Mouse (Mus musculus) testis, adult 2 months (tissue): ENCODE data around the gene Efcab3. TPM values are rescaled to one million over a fixed set of nuclear protein-coding genes. Genes with fewer than 3 reads are reported as not detected.
"Not testable (repeated sequence)": the region's sequence is repeated elsewhere in the genome, so short reads cannot be mapped to it uniquely, and the experiment has no call there.

Experiments
- H3K27ac ChIP-seq: fragments of 200-500 bp; 2 replicates; pipeline ENCODE4 v1.5.1; 2012; ENCODE audit warnings: low read depth, low read length; ENCODE audit not compliant: control insufficient read depth, insufficient read depth
- H3K27me3 ChIP-seq: fragments of 200-500 bp; 2 replicates; pipeline ENCODE4 v1.6.1; 2012; ENCODE audit warnings: mild to moderate bottlenecking, low read length, moderate library complexity; ENCODE audit not compliant: control insufficient read depth, insufficient read depth
- H3K36me3 ChIP-seq: fragments of 200-500 bp; 2 replicates; pipeline ENCODE4 v1.6.1; 2012; ENCODE audit warnings: mild to moderate bottlenecking, low read length; ENCODE audit not compliant: control insufficient read depth, insufficient read depth
- H3K4me1 ChIP-seq: fragments of 200-500 bp; 2 replicates; pipeline ENCODE4 v1.6.1; 2012; ENCODE audit warnings: low read length; ENCODE audit not compliant: control insufficient read depth, insufficient read depth
- H3K4me3 ChIP-seq: fragments of 200-500 bp; 2 replicates; pipeline ENCODE4 v1.5.1; 2012; ENCODE audit warnings: low read depth, mild to moderate bottlenecking, low read length, moderate library complexity, mixed read lengths; ENCODE audit not compliant: control insufficient read depth
- CTCF ChIP-seq: fragments of 200-500 bp; IDR thresholded peaks from 2 replicates; pipeline ENCODE4 v1.5.1; 2012; ENCODE audit warnings: low read depth, mild to moderate bottlenecking, inconsistent platforms, low read length, moderate library complexity; ENCODE audit not compliant: control insufficient read depth, insufficient read depth, insufficient replicate concordance
- POLR2A ChIP-seq: fragments of 200-500 bp; IDR thresholded peaks from 2 replicates; pipeline ENCODE4 v1.6.1; 2012; ENCODE audit warnings: low read depth, mild to moderate bottlenecking, inconsistent platforms, low read length, moderate library complexity; ENCODE audit not compliant: control insufficient read depth
- polyA plus RNA-seq: library from polyadenylated mRNA; depleted of rRNA; stranded (reverse); fragments of >200 nt; gene quantifications from 2 replicates; pipeline ENCODE4 v1.2.3, GENCODE M21; 2012

Gene Efcab3
- polyA plus RNA-seq, 1 experiment, result 148 TPM

GRCm38 (mm10) chr11:105117814-105118213 lies 54.4 kb downstream of the Efcab3 start:
- no peak overlapping the region for H3K27ac ChIP-seq
- no peaks in the 10 kb centered on the region for H3K36me3 ChIP-seq
- H3K4me1 ChIP-seq, result peaks cover 3% of the 10 kb centered on the region; the same call in 1 of the 2 replicates
- no peaks in the 10 kb centered on the region for H3K27me3 ChIP-seq
- TF ChIP-seq CTCF (no peak), POLR2A (no peak)
- H3K4me3 ChIP-seq, result no peak overlapping the region

DNA sequence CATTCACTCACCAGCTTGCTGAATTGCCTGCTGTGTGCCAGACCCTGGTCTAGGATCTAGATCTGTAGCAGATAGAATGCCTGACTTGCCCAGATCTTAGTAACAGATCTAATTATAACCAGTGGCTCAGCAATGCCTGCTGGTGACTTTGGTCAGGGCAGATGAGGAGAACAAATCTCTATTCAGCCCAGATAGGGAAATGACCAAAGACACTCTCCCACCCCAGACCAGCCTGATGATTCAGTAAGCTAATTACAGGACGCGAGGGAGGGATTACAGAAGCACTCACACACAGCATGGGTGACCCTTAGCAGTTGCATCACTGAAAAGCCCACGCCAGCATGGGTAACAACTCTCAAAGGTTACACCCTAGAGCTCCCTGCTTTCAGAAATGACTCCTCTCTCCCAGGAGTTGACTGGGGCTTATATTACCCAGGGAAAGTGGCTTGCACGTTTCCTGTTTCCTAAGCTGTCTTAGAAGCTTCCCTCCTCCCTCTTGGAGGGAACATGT lies 57.2 kb downstream of the Efcab3 start:
- TF ChIP-seq CTCF (no peak), POLR2A (no peak)
- no peaks in the 10 kb centered on the region for H3K36me3 ChIP-seq
- H3K4me1 ChIP-seq, result no peaks in the 10 kb centered on the region
- no peak overlapping the region for H3K4me3 ChIP-seq
- no peaks in the 10 kb centered on the region for H3K27me3 ChIP-seq
- H3K27ac ChIP-seq, result no peak overlapping the region

GRCm38 (mm10) chr11:105121792-105122191 lies 58.4 kb downstream of the Efcab3 start:
- not testable (repeated sequence) for H3K36me3 ChIP-seq, H3K27ac ChIP-seq, H3K4me1 ChIP-seq, H3K27me3 ChIP-seq, H3K4me3 ChIP-seq

DNA sequence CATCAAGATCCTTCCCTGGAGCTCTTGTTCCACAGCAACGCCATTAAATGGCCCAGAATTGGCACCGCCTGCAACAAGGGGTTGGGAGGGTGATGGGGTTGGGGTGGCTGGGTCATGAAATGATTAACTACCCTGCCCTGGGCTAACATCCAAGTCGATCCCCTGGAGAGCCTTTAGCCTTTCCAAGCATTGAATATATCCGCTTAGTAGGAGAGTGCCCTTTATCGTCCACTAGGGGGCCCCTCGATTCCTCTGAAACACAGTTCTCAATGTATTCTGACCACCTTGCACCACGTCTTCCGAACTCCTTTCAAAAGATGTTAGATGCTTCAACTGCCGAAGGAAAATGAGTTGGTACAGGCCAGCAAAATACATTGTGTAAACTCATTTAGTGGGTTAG lies 60.6 kb downstream of the Efcab3 start:
- peaks cover 5% of the 10 kb centered on the region for H3K4me1 ChIP-seq
- H3K36me3 ChIP-seq, result no peaks in the 10 kb centered on the region
- TF ChIP-seq CTCF, result no peak
- TF ChIP-seq POLR2A, result no peak
- H3K27me3 ChIP-seq, result no peaks in the 10 kb centered on the region
- no peak overlapping the region for H3K4me3 ChIP-seq
- no peak overlapping the region for H3K27ac ChIP-seq

DNA sequence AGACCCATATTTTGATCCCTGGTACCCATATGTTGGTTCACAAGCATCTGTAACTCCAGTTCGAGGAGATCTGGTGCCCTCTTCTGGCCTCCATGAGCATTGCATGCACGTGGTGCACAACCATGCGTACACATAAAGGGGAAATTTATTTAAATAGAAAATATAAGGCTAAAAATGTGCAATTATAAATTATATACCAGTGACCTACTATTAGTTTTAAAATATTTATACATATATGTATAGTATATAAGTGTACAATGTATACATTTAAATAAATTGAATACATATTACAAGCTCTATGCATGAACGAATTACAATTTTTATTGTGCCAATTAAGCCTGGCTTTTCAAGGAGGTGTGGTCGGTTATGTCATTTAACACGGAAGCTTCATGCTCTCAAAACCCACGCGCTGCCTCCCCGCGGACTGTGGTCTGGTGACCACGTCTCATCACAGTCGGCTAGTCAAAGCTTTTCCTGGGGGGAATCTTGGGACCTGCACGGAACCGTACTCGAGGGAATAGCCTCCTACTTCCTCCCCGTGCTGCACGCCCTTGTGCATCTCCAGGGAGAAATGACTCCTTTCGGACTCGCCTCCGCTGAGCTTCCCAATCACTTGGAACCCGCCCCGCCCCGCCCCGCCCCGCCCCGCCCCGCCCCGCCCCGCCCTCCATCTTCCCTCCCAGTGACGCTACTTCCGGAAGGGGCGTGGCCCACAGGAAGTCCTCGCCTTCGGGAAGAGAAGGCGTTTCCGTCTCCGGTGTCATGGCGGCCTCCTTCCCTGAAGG lies 62.5 kb downstream of the Efcab3 start, which contains the start of gene Mettl2:
Gene Mettl2, plus strand, starts transcription at position 691 of the 785 bp plus-strand sequence.
- peaks cover 5% of the 10 kb centered on the region for H3K4me1 ChIP-seq
- H3K27ac ChIP-seq, result peak within 1 kb of the TSS; percentile 45
- TF ChIP-seq CTCF (peak; percentile 75; the same call in 1 of the 2 replicates), POLR2A (peak; percentile 70)
- H3K36me3 ChIP-seq, result no peaks in the 10 kb centered on the region
- peak within 1 kb of the TSS; percentile 100 for H3K4me3 ChIP-seq
- no peaks in the 10 kb centered on the region for H3K27me3 ChIP-seq

GRCm38 (mm10) chr11:105126520-105127029 lies 63.2 kb downstream of the Efcab3 start:
- H3K36me3 ChIP-seq, result no peaks in the 10 kb centered on the region
- peak overlapping the region; percentile 45 for H3K27ac ChIP-seq

DNA sequence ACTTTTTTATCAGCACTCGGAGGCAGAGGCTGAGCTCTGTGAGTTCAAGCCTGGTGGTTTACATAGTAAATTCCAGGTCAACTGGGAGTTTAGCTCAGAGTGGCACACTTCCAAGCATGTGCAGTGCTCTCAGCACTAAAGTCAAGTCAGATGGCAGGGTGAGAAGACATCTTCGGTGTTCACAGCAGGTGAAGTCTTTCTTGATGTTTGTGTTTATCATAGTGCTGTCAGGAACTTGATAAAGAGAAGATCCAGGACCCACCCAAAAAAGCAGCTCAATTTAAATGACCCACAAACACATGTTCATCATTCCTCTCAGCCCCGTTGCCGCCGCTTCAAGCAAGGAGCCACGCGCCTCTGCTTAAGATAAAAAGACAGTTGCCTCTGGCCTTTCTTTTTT lies 72.3 kb downstream of the Efcab3 start:
- Histone ChIP-seq H3K4me3 (no peak overlapping the region), H3K4me1 (no peaks in the 10 kb centered on the region), H3K27ac (no peak overlapping the region), H3K36me3 (peaks cover 6% of the 10 kb centered on the region), H3K27me3 (no peaks in the 10 kb centered on the region)
- no peak for TF ChIP-seq CTCF
- TF ChIP-seq POLR2A, result no peak

More at GRCm38 (mm10) chr11:105126520-105127029, 63.2 kb downstream of the Efcab3 start:
- TF ChIP-seq POLR2A (no peak), CTCF (no peak)
- H3K4me1 ChIP-seq, result peaks cover 5% of the 10 kb centered on the region
- H3K4me3 ChIP-seq, result peak overlapping the region; percentile 100
- no peaks in the 10 kb centered on the region for H3K27me3 ChIP-seq

DNA sequence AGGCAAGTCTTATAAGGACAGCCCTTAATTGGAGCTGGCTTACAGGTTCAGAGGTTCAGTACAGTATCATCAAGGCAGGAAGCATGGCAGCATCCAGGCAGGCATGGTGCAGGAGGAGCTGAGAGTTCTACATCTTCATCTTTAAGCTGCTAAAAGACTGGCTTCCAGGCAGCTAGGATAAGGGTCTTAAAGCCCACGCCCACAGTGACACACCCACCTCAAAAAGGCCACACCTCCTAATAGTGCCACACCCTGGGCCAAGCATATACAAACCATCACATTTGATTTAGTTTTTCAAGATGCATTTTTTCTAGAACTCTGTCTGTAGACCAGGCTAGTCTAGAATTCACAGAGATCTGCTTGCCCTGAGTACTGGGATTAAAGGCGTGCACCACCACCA lies 73.9 kb downstream of the Efcab3 start:
- H3K27ac ChIP-seq, H3K36me3 ChIP-seq, H3K4me3 ChIP-seq, H3K4me1 ChIP-seq, H3K27me3 ChIP-seq: not testable (repeated sequence)

- not testable (repeated sequence) for H3K4me3 ChIP-seq, H3K4me1 ChIP-seq, H3K27me3 ChIP-seq, H3K27ac ChIP-seq, H3K36me3 ChIP-seq
Observed at GRCm38 (mm10) chr11:105140512-105140911, 77.1 kb downstream of the Efcab3 start.
